Mouse (Mus musculus): ENCODE measurements around the gene Acad10. TPM values are rescaled to one million over a fixed set of nuclear protein-coding genes. Genes with fewer than 3 reads are reported as not detected.
A peak's percentile ranks its signal among the peaks of the same experiment; 100 is the strongest.
"Not testable (repeated sequence)": the region's sequence is repeated elsewhere in the genome, so short reads cannot be mapped to it uniquely, and the experiment has no call there.

Acad10 gene
- polyA plus RNA-seq, 2 experiments, result 1.7 to 2.2 TPM

- peak overlapping the region; percentile 79 for H3K9ac ChIP-seq (replicated peaks)
- no peaks in the 10 kb centered on the region for H3K27me3 ChIP-seq (ENCODE audit: control insufficient read depth, insufficient read depth, low read length)
- H3K27ac ChIP-seq, result no peak overlapping the region
- peak overlapping the region; percentile 72 for H3K4me2 ChIP-seq (ENCODE audit: low read depth)
- H3K4me3 ChIP-seq (ENCODE audit: insufficient read depth in 1 of 2, low read depth in 2 of 2, low read length in 2 of 2), result peak overlapping the region; percentile 88 to 90
- no peaks in the 10 kb centered on the region for H3K9me3 ChIP-seq (ENCODE audit: control insufficient read depth, low read length)
- peaks cover 4 to 17% of the 10 kb centered on the region in 2 experiments for H3K4me1 ChIP-seq (replicated peaks; ENCODE audit: control insufficient read depth in 2 of 2, insufficient read depth in 2 of 2, low read length in 1 of 2)
- no peak for ATAC-seq (ENCODE audit: insufficient read depth)
- H3K36me3 ChIP-seq (replicated peaks; ENCODE audit: control insufficient read depth, insufficient read depth, low read depth), result peaks cover 24% of the 10 kb centered on the region
- TF ChIP-seq EP300 (IDR thresholded peaks at IDR 0.05; ENCODE audit: low read depth) (no peak), CTCF (IDR thresholded peaks at IDR 0.05; ENCODE audit: low read depth) (no peak)
- 89% methylated on average over 5 of the region's 5 CpGs for WGBS (ENCODE audit: insufficient replicate concordance)
- DNase-seq (ENCODE audit: low read depth in 3 of 3, low spot score in 3 of 3), result no peak
Measured at GRCm38 (mm10) chr5:121661494-121661893, 1.2 kb upstream of the Acad10 start.

- DNase-seq (ENCODE audit: low read depth in 3 of 3, low spot score in 3 of 3) (peak in 1 of 3 experiments; percentile 16), ATAC-seq (ENCODE audit: insufficient read depth) (peak; percentile 37; the same call in 1 of the 2 replicates)
- peaks cover 4 to 17% of the 10 kb centered on the region in 2 experiments for H3K4me1 ChIP-seq (replicated peaks; ENCODE audit: control insufficient read depth in 2 of 2, insufficient read depth in 2 of 2, low read length in 1 of 2)
- no peaks in the 10 kb centered on the region for H3K9me3 ChIP-seq (ENCODE audit: control insufficient read depth, low read length)
- H3K27me3 ChIP-seq (ENCODE audit: control insufficient read depth, insufficient read depth, low read length), result no peaks in the 10 kb centered on the region
- WGBS (ENCODE audit: insufficient replicate concordance), result under 1% methylated on average over 26 of the region's 26 CpGs
- peak overlapping the region; percentile 72 for H3K4me2 ChIP-seq (ENCODE audit: low read depth)
- H3K27ac ChIP-seq, result peak overlapping the region; percentile 38
- H3K4me3 ChIP-seq (ENCODE audit: insufficient read depth in 1 of 2, low read depth in 2 of 2, low read length in 2 of 2), result peak overlapping the region; percentile 88 to 90
- peak overlapping the region; percentile 79 for H3K9ac ChIP-seq (replicated peaks)
- TF ChIP-seq CTCF (IDR thresholded peaks at IDR 0.05; ENCODE audit: low read depth) (no peak), EP300 (IDR thresholded peaks at IDR 0.05; ENCODE audit: low read depth) (no peak)
- H3K36me3 ChIP-seq (replicated peaks; ENCODE audit: control insufficient read depth, insufficient read depth, low read depth), result peaks cover 21% of the 10 kb centered on the region
Measured at GRCm38 (mm10) chr5:121660897-121661254, 562 bp upstream of the Acad10 start.

- 76% methylated on average over 6 of the region's 6 CpGs for WGBS (ENCODE audit: insufficient replicate concordance)
- not testable (repeated sequence) for ATAC-seq (ENCODE audit: insufficient read depth); H3K9me3 ChIP-seq (ENCODE audit: control insufficient read depth, low read length)
Measured at GRCm38 (mm10) chr5:121657656-121658055, 2.7 kb downstream of the Acad10 start.

GRCm38 (mm10) chr5:121656866-121657265, 3.4 kb downstream of the Acad10 start:
- H3K9me3 ChIP-seq (ENCODE audit: control insufficient read depth, low read length); H3K4me2 ChIP-seq (ENCODE audit: low read depth); H3K4me3 ChIP-seq (ENCODE audit: insufficient read depth in 1 of 2, low read depth in 2 of 2, low read length in 2 of 2); DNase-seq (ENCODE audit: low read depth in 3 of 3, low spot score in 3 of 3); H3K27me3 ChIP-seq (ENCODE audit: control insufficient read depth, insufficient read depth, low read length); H3K36me3 ChIP-seq (replicated peaks; ENCODE audit: control insufficient read depth, insufficient read depth, low read depth); H3K27ac ChIP-seq; ATAC-seq (ENCODE audit: insufficient read depth); H3K9ac ChIP-seq (replicated peaks): not testable (repeated sequence)
- WGBS (ENCODE audit: insufficient replicate concordance), result 39% methylated on average over 6 of the region's 6 CpGs
- H3K4me1 ChIP-seq (replicated peaks; ENCODE audit: control insufficient read depth in 2 of 2, insufficient read depth in 2 of 2, low read length in 1 of 2), result peaks cover 4 to 13% of the 10 kb centered on the region in 2 experiments

More at GRCm38 (mm10) chr5:121657656-121658055, 2.7 kb downstream of the Acad10 start:
- peaks cover 4 to 17% of the 10 kb centered on the region in 2 experiments for H3K4me1 ChIP-seq (replicated peaks; ENCODE audit: control insufficient read depth in 2 of 2, insufficient read depth in 2 of 2, low read length in 1 of 2)
- not testable (repeated sequence) for H3K27ac ChIP-seq; H3K27me3 ChIP-seq (ENCODE audit: control insufficient read depth, insufficient read depth, low read length); DNase-seq (ENCODE audit: low read depth in 3 of 3, low spot score in 3 of 3); H3K4me3 ChIP-seq (ENCODE audit: insufficient read depth in 1 of 2, low read depth in 2 of 2, low read length in 2 of 2); H3K36me3 ChIP-seq (replicated peaks; ENCODE audit: control insufficient read depth, insufficient read depth, low read depth); H3K4me2 ChIP-seq (ENCODE audit: low read depth); H3K9ac ChIP-seq (replicated peaks)

- Histone ChIP-seq H3K9me3 (ENCODE audit: control insufficient read depth, low read length) (no peaks in the 10 kb centered on the region), H3K4me2 (ENCODE audit: low read depth) (no peak overlapping the region), H3K4me3 (ENCODE audit: insufficient read depth in 1 of 2, low read depth in 2 of 2, low read length in 2 of 2) (no peak overlapping the region), H3K27me3 (ENCODE audit: control insufficient read depth, insufficient read depth, low read length) (no peaks in the 10 kb centered on the region), H3K36me3 (replicated peaks; ENCODE audit: control insufficient read depth, insufficient read depth, low read depth) (no peaks in the 10 kb centered on the region), H3K27ac (no peak overlapping the region), H3K9ac (replicated peaks) (no peak overlapping the region), H3K4me1 (replicated peaks; ENCODE audit: control insufficient read depth in 2 of 2, insufficient read depth in 2 of 2, low read length in 1 of 2) (peaks cover 0 to 2% of the 10 kb centered on the region in 2 experiments; a peak in 3 of 4 replicates)
- no peak for TF ChIP-seq EP300 (IDR thresholded peaks at IDR 0.05; ENCODE audit: low read depth)
- no peak for TF ChIP-seq CTCF (IDR thresholded peaks at IDR 0.05; ENCODE audit: low read depth)
- no peak for DNase-seq (ENCODE audit: low read depth in 3 of 3, low spot score in 3 of 3)
- 58% methylated on average over 4 of the region's 4 CpGs for WGBS (ENCODE audit: insufficient replicate concordance)
- ATAC-seq (ENCODE audit: insufficient read depth), result no peak
Measured at GRCm38 (mm10) chr5:121654526-121654925, 5.8 kb downstream of the Acad10 start.
